Mouse (Mus musculus) lung, adult 2 months (tissue): ENCODE measurements at regions not wholly inside any gene's neighbourhood (a gene's known extent, or its start where the extent isn't known, plus 50 kb on each side); places are given as distances from the start of the nearest gene placed in this dataset.

ENCODE experiments used
- CTCF ChIP-seq: fragments of 200-500 bp; IDR thresholded peaks from 2 replicates; pipeline ENCODE4 v1.5.1; 2011; ENCODE audit warnings: mild to moderate bottlenecking, low read length, control low read depth; ENCODE audit not compliant: insufficient read depth
- POLR2A ChIP-seq: fragments of 200-500 bp; IDR thresholded peaks from 2 replicates; pipeline ENCODE4 v1.6.1; 2011; ENCODE audit warnings: low read depth, mild to moderate bottlenecking, control low read depth, low read length, borderline replicate concordance; ENCODE audit errors: extremely low read depth

DNA sequence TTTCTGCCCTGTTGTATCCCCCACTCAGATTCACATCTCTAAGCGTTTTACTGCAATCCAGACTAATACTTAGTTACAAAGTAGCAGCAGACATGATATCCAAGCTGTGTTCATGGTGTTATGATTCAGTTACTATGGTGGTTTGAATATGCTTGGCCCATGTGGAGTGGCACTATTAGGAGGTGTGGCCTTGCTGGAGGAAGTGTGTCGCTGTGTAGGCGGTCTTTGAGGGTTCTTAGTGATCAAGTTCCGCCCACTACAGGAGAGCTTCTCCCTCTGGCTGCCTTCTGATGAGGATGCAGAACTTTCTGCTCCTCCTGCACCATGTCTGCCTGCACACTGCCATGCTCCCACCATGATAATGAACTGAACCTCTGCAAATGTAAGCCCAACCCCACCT, 162.8 kb downstream of the Gadd45g start:
- TF ChIP-seq CTCF (no peak), POLR2A (no peak)
